Mouse (Mus musculus) MEL (cell line): ENCODE measurements around the gene Gpr108.

Source experiments
- CHD1 ChIP-seq: IDR thresholded peaks from 2 replicates; pipeline ENCODE4 v1.6.1; 2012; ENCODE audit warnings: low read depth, mild to moderate bottlenecking, inconsistent platforms, low read length, improper control_type of control experiment
- CHD2 ChIP-seq: IDR thresholded peaks from 2 replicates; pipeline ENCODE4 v1.6.1; 2011; ENCODE audit warnings: low read length, improper control_type of control experiment
- CTCF ChIP-seq, 3 experiments: IDR thresholded peaks in 2 of 3; conservative IDR thresholded peaks in 1 of 3; 2 replicates each; pipeline ENCODE4 v1.5.1; 2011 to 2012; ENCODE audit warnings: low read length in 3 of 3, low read depth in 2 of 3, mild to moderate bottlenecking in 2 of 3, improper control_type of control experiment in 1 of 3, inconsistent platforms in 1 of 3, mixed read lengths in 1 of 3, moderate library complexity in 1 of 3; ENCODE audit not compliant: control insufficient read depth in 1 of 3, insufficient read depth in 1 of 3, poor library complexity in 1 of 3, severe bottlenecking in 1 of 3
- E2F4 ChIP-seq: IDR thresholded peaks from 2 replicates; pipeline ENCODE4 v1.6.1; 2011; ENCODE audit warnings: low read depth, low read length, improper control_type of control experiment, borderline replicate concordance
- EP300 ChIP-seq, 2 experiments: IDR thresholded peaks; 2 replicates each; pipeline ENCODE4 v1.6.1; 2011; ENCODE audit warnings: improper control_type of control experiment in 2 of 2, low read length in 2 of 2, low read depth in 1 of 2, mild to moderate bottlenecking in 1 of 2
- HCFC1 ChIP-seq: IDR thresholded peaks from 2 replicates; pipeline ENCODE4 v1.6.1; 2012; ENCODE audit warnings: low read depth, mild to moderate bottlenecking, inconsistent platforms, low read length, improper control_type of control experiment, moderate library complexity
- KAT2A ChIP-seq: conservative IDR thresholded peaks from 2 replicates; pipeline ENCODE4 v1.6.1; 2012; ENCODE audit warnings: low read depth, low read length, improper control_type of control experiment, inconsistent platforms
- MAFK ChIP-seq: IDR thresholded peaks from 2 replicates; pipeline ENCODE4 v1.6.1; 2011; ENCODE audit warnings: low read depth, mild to moderate bottlenecking, low read length, improper control_type of control experiment, borderline replicate concordance
- MAZ ChIP-seq: IDR thresholded peaks from 2 replicates; pipeline ENCODE4 v1.6.1; 2012; ENCODE audit warnings: low read depth, mild to moderate bottlenecking, inconsistent platforms, low read length, improper control_type of control experiment
- POLR2A ChIP-seq, 2 experiments: IDR thresholded peaks; 2 replicates each; pipeline ENCODE4 v1.6.1; 2011 to 2012; ENCODE audit warnings: low read length in 2 of 2, mild to moderate bottlenecking in 2 of 2, control low read depth in 1 of 2, improper control_type of control experiment in 1 of 2, low read depth in 1 of 2, moderate library complexity in 1 of 2; ENCODE audit not compliant: control insufficient read depth in 1 of 2, insufficient read depth in 1 of 2, poor library complexity in 1 of 2
- RAD21 ChIP-seq: IDR thresholded peaks from 2 replicates; pipeline ENCODE4 v1.6.1; 2011; ENCODE audit warnings: mild to moderate bottlenecking, low read depth, low read length, improper control_type of control experiment
- SIN3A ChIP-seq: IDR thresholded peaks from 2 replicates; pipeline ENCODE4 v1.6.1; 2012; ENCODE audit warnings: low read length, improper control_type of control experiment, inconsistent platforms
- TBP ChIP-seq: IDR thresholded peaks from 2 replicates; pipeline ENCODE4 v1.8.0; 2011; ENCODE audit warnings: low read depth, low read length, improper control_type of control experiment

DNA sequence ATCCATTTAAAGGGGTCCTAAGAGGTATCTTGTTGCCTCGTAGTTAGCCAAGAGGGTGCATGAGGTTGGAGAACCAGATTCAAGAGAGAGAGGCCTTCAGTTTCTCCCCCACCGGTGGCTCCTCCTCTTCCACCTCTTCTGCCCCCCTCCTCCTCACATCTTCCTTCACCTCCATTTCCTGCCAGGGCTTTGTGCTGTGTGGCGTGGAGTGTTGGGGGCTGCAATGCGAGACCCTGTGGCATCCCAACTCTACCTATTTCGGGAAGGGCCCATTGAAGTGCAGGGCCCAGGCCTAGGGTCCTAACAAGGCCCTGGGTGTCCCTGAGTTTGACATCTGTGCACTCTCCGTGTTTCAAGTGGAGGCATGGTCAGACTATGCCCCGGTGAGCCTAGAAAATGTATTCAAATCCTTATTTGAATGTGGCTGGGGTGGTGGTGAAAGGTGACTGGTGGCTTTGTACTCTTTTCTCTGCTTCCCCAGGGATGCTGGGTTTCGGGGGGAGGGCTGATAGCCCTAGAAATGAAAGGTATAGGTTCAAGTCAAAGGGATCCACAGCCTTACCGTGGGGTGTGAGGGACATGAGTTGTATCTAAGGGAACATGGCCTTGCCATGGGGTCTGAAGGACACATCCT, 31.5 kb upstream of the Gpr108 start:
- TF ChIP-seq MAZ = peak; percentile 76; the same call in 1 of the 2 replicates
- TF ChIP-seq HCFC1 = no peak
- TF ChIP-seq CTCF (IDR thresholded peaks at IDR 0.05 in 2 of 3, conservative IDR thresholded peaks at IDR 0.05 in 1 of 3; ENCODE audit: control insufficient read depth in 1 of 3, insufficient read depth in 1 of 3, low read depth in 2 of 3, low read length in 3 of 3, poor library complexity in 1 of 3, severe bottlenecking in 1 of 3) = no peak
- TF ChIP-seq POLR2A (IDR thresholded peaks at IDR 0.05; ENCODE audit: control insufficient read depth in 1 of 2, insufficient read depth in 1 of 2, low read depth in 1 of 2, low read length in 2 of 2, poor library complexity in 1 of 2) = peak in 1 of 2 experiments; percentile 53; a peak in 2 of 4 replicates
- TF ChIP-seq CHD1 = peak; percentile 49; the same call in 1 of the 2 replicates
- TF ChIP-seq CHD2 = no peak
- TF ChIP-seq EP300 (IDR thresholded peaks at IDR 0.05; ENCODE audit: low read depth in 1 of 2, low read length in 2 of 2) = no peak
- TF ChIP-seq RAD21 = no peak
- TF ChIP-seq MAFK = no peak
- TF ChIP-seq TBP = peak; percentile 51; the same call in 1 of the 2 replicates
- no peak; the same call in 1 of the 2 replicates for TF ChIP-seq KAT2A
- TF ChIP-seq SIN3A = no peak; the same call in 1 of the 2 replicates
- TF ChIP-seq E2F4 = no peak
